In genomic region chr13:31181530-31181929, GRCm38 (mm10) we compare ENCODE assay signal across 17 mouse cellular contexts.
"Had no signal": no experiment of that assay in that cellular context is flagged by ENCODE, and none has a peak within 500 bp of the region (broad histone marks: within the 10 kb centered on the region; RNA-seq: fewer than 3 reads in every experiment).

No protein-coding gene starts in this region.

- H3K9me3 ChIP-seq: lung, embryonic 15.5 days; megakaryocyte, embryonic 14.5 days; midbrain, embryonic 10.5 days; midbrain, embryonic 12.5 days; midbrain, embryonic 15.5 days; neural tube, embryonic 12.5 days had no signal

- DNase-seq: liver, postnatal 0 days; lung, adult 2 months; lung, postnatal 14 days; lung, postnatal 36 days; right cerebral cortex, postnatal 14 days; spleen, adult 18-20 months; thymus, adult 18-20 months; thymus, postnatal 14 days; thymus, postnatal 36 days had no signal

- H3K27me3 ChIP-seq: lung, embryonic 15.5 days; midbrain, embryonic 12.5 days; midbrain, embryonic 15.5 days; neural tube, embryonic 12.5 days had no signal

- H3K4me3 ChIP-seq: lung, embryonic 15.5 days; megakaryocyte, embryonic 14.5 days; midbrain, embryonic 10.5 days; midbrain, embryonic 12.5 days; midbrain, embryonic 15.5 days; neural tube, embryonic 12.5 days had no signal

- H3K36me3 ChIP-seq: lung, embryonic 15.5 days; midbrain, embryonic 10.5 days; midbrain, embryonic 12.5 days; midbrain, embryonic 15.5 days; neural tube, embryonic 12.5 days had no signal

- H3K27ac ChIP-seq: lung, embryonic 15.5 days; macrophage; midbrain, embryonic 10.5 days; midbrain, embryonic 12.5 days; midbrain, embryonic 15.5 days; neural tube, embryonic 12.5 days had no signal

- H3K4me1 ChIP-seq: neural tube, embryonic 12.5 days had no signal

- ATAC-seq: liver, postnatal 0 days; lung, postnatal 0 days; midbrain, embryonic 15.5 days had no signal

- H3K4me2 ChIP-seq: lung, embryonic 15.5 days; midbrain, embryonic 12.5 days; midbrain, embryonic 15.5 days; neural tube, embryonic 12.5 days had no signal

- H3K9ac ChIP-seq: liver, postnatal 0 days; lung, embryonic 15.5 days; midbrain, embryonic 12.5 days; midbrain, embryonic 15.5 days; neural tube, embryonic 12.5 days had no signal
